Mouse (Mus musculus): ENCODE data around the gene Pop7. TPM values are rescaled to one million over a fixed set of nuclear protein-coding genes. Genes with fewer than 3 reads are reported as not detected.

Pop7 gene
- polyA plus RNA-seq, 1 experiment from 2014 or later, result 58.0 TPM

GRCm38 (mm10) chr5:137525511-137525910, 23.2 kb upstream of the Pop7 start:
- Histone ChIP-seq H3K4me1 (peaks cover 43% of the 10 kb centered on the region), H3K4me3 (no peak overlapping the region), H3K27ac (replicated peaks) (peak overlapping the region; percentile 49), H3K27me3 (no peaks in the 10 kb centered on the region), H3K36me3 (peaks cover 95% of the 10 kb centered on the region), H3K9me3 (no peaks in the 10 kb centered on the region), H3K9ac (replicated peaks) (peak overlapping the region; percentile 31; the same call in 1 of the 2 replicates), H3K4me2 (replicated peaks) (no peak overlapping the region)
- WGBS, result 81% methylated on average over 16 of the region's 16 CpGs
- ATAC-seq (ENCODE audit: low FRiP score, low read depth), result no peak

DNA sequence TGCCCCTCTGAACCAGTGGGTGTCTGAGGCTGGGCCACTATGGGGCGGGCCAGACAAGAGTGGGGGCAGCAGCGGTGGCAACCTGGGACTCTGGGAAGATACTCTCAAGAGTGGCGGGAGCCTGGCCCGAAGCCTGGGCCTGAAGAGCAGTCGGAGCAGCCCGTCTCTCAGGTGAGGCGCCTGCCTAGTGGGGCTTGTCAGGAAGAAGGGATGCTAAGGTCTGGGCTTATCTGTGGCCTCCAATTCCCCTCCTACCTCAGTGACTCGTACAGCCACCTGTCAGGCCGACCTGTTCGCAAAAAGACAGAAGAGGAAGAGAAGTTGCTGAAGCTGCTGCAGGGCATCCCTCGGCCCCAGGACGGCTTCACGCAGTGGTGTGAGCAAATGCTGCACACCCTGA, 22.4 kb upstream of the Pop7 start:
- Histone ChIP-seq H3K27ac (replicated peaks) (peak overlapping the region; percentile 49; the same call in 1 of the 2 replicates), H3K4me2 (replicated peaks) (no peak overlapping the region), H3K9me3 (no peaks in the 10 kb centered on the region), H3K4me1 (peaks cover 35% of the 10 kb centered on the region), H3K27me3 (no peaks in the 10 kb centered on the region), H3K9ac (replicated peaks) (no peak overlapping the region), H3K36me3 (peaks cover 97% of the 10 kb centered on the region), H3K4me3 (no peak overlapping the region)
- WGBS, result 90% methylated on average over 12 of the region's 13 CpGs
- no peak for ATAC-seq (ENCODE audit: low FRiP score, low read depth)

DNA sequence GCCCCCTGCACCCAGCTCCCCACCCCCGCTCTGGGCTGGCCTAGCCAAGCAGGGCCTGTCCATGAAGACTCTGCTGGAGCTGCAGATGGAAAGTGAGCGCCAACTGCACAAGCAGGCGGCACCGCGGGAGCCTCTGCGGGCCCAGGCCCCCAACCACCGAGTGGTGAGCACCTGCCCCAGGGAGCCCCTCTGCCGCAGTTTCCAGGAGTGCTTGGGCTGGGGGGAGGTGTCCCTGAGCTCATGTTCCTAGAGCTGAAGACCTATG, 21.9 kb upstream of the Pop7 start:
- Histone ChIP-seq H3K4me2 (replicated peaks) (no peak overlapping the region), H3K36me3 (peaks cover 97% of the 10 kb centered on the region), H3K27me3 (no peaks in the 10 kb centered on the region), H3K4me1 (peaks cover 30% of the 10 kb centered on the region), H3K27ac (replicated peaks) (no peak overlapping the region; the same call in 1 of the 2 replicates), H3K4me3 (no peak overlapping the region), H3K9ac (replicated peaks) (no peak overlapping the region), H3K9me3 (no peaks in the 10 kb centered on the region)
- ATAC-seq (ENCODE audit: low FRiP score, low read depth), result no peak
- WGBS, result 85% methylated on average over 8 of the region's 8 CpGs

- Histone ChIP-seq H3K36me3 (peaks cover 97% of the 10 kb centered on the region), H3K9ac (replicated peaks) (0 out of 2 replicates have a peak overlapping the region, but pooled peaks have one; percentile 7), H3K4me3 (no peak overlapping the region), H3K4me1 (peaks cover 28% of the 10 kb centered on the region), H3K27ac (replicated peaks) (no peak overlapping the region; the same call in 1 of the 2 replicates), H3K9me3 (no peaks in the 10 kb centered on the region), H3K27me3 (no peaks in the 10 kb centered on the region), H3K4me2 (replicated peaks) (no peak overlapping the region)
- ATAC-seq (ENCODE audit: low FRiP score, low read depth), result no peak
- WGBS, result 82% methylated on average over 25 of the region's 25 CpGs
Measured at GRCm38 (mm10) chr5:137523396-137524250, 21.3 kb upstream of the Pop7 start.

DNA sequence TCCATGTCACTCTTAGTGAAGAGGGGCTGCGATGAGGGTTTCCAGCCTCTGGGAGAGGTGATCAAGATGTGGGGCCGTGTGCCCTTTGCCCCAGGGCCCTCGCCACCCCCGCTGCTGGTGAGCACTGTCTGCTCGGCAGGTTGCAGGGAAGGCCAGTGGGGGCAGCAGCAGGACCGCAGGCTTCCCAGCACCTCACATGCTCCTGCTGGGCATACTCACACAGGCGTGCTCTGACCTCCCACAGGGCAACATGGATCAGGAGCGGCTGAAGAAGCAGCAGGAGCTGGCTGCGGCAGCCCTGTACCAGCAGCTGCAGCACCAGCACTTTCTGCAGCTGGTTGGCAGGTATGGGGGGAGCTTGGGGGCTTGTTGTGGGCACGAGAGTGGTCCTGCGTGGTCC, 20.4 kb upstream of the Pop7 start:
- H3K4me2 ChIP-seq (replicated peaks), result no peak overlapping the region
- peaks cover 93% of the 10 kb centered on the region for H3K36me3 ChIP-seq
- WGBS, result 70% methylated on average over 11 of the region's 11 CpGs
- 0 out of 2 replicates have a peak overlapping the region, but pooled peaks have one; percentile 12 for H3K27ac ChIP-seq (replicated peaks)
- H3K9me3 ChIP-seq, result no peaks in the 10 kb centered on the region
- H3K4me1 ChIP-seq, result peaks cover 20% of the 10 kb centered on the region
- H3K9ac ChIP-seq (replicated peaks), result no peak overlapping the region
- H3K4me3 ChIP-seq, result no peak overlapping the region
- no peak for ATAC-seq (ENCODE audit: low FRiP score, low read depth)
- H3K27me3 ChIP-seq, result no peaks in the 10 kb centered on the region

- no peaks in the 10 kb centered on the region for H3K9me3 ChIP-seq
- H3K27me3 ChIP-seq, result no peaks in the 10 kb centered on the region
- no peak overlapping the region for H3K27ac ChIP-seq (replicated peaks)
- no peak for ATAC-seq (ENCODE audit: low FRiP score, low read depth)
- H3K4me2 ChIP-seq (replicated peaks), result no peak overlapping the region
- H3K36me3 ChIP-seq, result peaks cover 87% of the 10 kb centered on the region
- H3K9ac ChIP-seq (replicated peaks), result no peak overlapping the region
- H3K4me1 ChIP-seq, result peaks cover 13% of the 10 kb centered on the region
- 80% methylated on average over 9 of the region's 9 CpGs for WGBS
- no peak overlapping the region for H3K4me3 ChIP-seq
Measured at GRCm38 (mm10) chr5:137521861-137522260, 19.5 kb upstream of the Pop7 start.

GRCm38 (mm10) chr5:137519691-137520550, 17.6 kb upstream of the Pop7 start:
- ATAC-seq (ENCODE audit: low FRiP score, low read depth), result no peak
- H3K36me3 ChIP-seq, result peaks cover 69% of the 10 kb centered on the region

DNA sequence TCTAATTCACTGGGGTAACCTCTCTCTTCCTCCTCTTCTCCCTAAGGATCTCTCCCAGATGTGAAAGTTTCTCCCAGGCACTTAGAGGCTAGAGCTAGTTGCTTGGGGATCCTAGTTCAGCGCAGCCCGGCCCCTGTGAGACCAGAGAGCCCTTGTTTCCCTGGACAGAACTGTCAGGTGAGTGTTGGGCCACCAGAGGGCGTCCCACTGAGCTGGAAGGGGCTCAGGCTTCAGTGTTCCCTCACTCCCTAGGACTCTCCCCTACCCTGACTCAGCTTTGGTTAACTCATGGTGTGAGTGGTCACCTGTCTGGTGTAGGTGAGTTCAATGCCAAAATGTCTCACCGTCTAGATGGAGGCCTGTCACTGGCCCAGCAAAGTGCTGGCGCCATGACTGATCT, 16.1 kb upstream of the Pop7 start, which contains the start of gene Gigyf1:
Gigyf1 (plus strand) TSS at position 113 of the 400 bp plus-strand sequence.
- no peak within 1 kb of the TSS for H3K4me3 ChIP-seq
- no peak within 1 kb of the TSS for H3K9ac ChIP-seq (replicated peaks)
- H3K4me2 ChIP-seq (replicated peaks), result no peak within 1 kb of the TSS
- H3K27me3 ChIP-seq, result no peaks in the 10 kb centered on the region
- H3K4me1 ChIP-seq, result peaks cover 12% of the 10 kb centered on the region
- 71% methylated on average over 5 of the region's 5 CpGs for WGBS
- no peak for ATAC-seq (ENCODE audit: low FRiP score, low read depth)
- peaks cover 54% of the 10 kb centered on the region for H3K36me3 ChIP-seq
- H3K9me3 ChIP-seq, result no peaks in the 10 kb centered on the region
- no peak within 1 kb of the TSS for H3K27ac ChIP-seq (replicated peaks)

More at GRCm38 (mm10) chr5:137519691-137520550, 17.6 kb upstream of the Pop7 start:
- no peaks in the 10 kb centered on the region for H3K9me3 ChIP-seq
- no peak overlapping the region for H3K27ac ChIP-seq (replicated peaks)
- no peak overlapping the region for H3K4me2 ChIP-seq (replicated peaks)
- H3K4me3 ChIP-seq, result no peak overlapping the region
- no peaks in the 10 kb centered on the region for H3K27me3 ChIP-seq
- H3K4me1 ChIP-seq, result no peaks in the 10 kb centered on the region; the same call in 1 of the 2 replicates
- H3K9ac ChIP-seq (replicated peaks), result no peak overlapping the region
- whole genome bisulfite sequencing, result 92% methylated on average over 27 of the region's 27 CpGs

GRCm38 (mm10) chr5:137514811-137515210, 12.5 kb upstream of the Pop7 start:
- Histone ChIP-seq H3K9ac (replicated peaks) (0 out of 2 replicates have a peak overlapping the region, but pooled peaks have one; percentile 12), H3K36me3 (peaks cover 18% of the 10 kb centered on the region), H3K27me3 (no peaks in the 10 kb centered on the region), H3K9me3 (no peaks in the 10 kb centered on the region), H3K4me1 (peaks cover 37% of the 10 kb centered on the region), H3K27ac (replicated peaks) (no peak overlapping the region), H3K4me2 (replicated peaks) (no peak overlapping the region), H3K4me3 (no peak overlapping the region)
- 92% methylated on average over 3 of the region's 3 CpGs for WGBS
- no peak for ATAC-seq (ENCODE audit: low FRiP score, low read depth)

GRCm38 (mm10) chr5:137513951-137514721, 11.8 kb upstream of the Pop7 start:
- Histone ChIP-seq H3K36me3 (peaks cover 11% of the 10 kb centered on the region), H3K9ac (replicated peaks) (0 out of 2 replicates have a peak overlapping the region, but pooled peaks have one; percentile 12)

More at GRCm38 (mm10) chr5:137513951-137514721, 11.8 kb upstream of the Pop7 start:
- Histone ChIP-seq H3K9me3 (no peaks in the 10 kb centered on the region), H3K27ac (replicated peaks) (no peak overlapping the region), H3K4me1 (peaks cover 37% of the 10 kb centered on the region), H3K4me3 (no peak overlapping the region), H3K4me2 (replicated peaks) (peak overlapping the region; percentile 2; the same call in 1 of the 2 replicates), H3K27me3 (no peaks in the 10 kb centered on the region)
- ATAC-seq (ENCODE audit: low FRiP score, low read depth), result no peak
- WGBS, result 84% methylated on average over 12 of the region's 12 CpGs
